ENCODE assay signal across 8 mouse cellular contexts in genomic region chr2:116071571-116072320, GRCm38 (mm10). TPM values are rescaled to one million over a fixed set of nuclear protein-coding genes. Genes with fewer than 3 reads are reported as not detected.
A peak's percentile ranks its signal among the peaks of the same experiment; 100 is the strongest.
DNase-seq lines count a peak whose midpoint lies in the region; ATAC-seq and TF ChIP-seq lines count a peak whose summit lies in the region.

No protein-coding gene starts in this region.

- DNase-seq in testis, postnatal 14 days (ENCODE audit: low spot score) = no peak
- DNase-seq in embryo, embryonic 10.5 days (ENCODE audit: low spot score) = peak; percentile 89
- peak; percentile 95 for DNase-seq in lung, embryonic 14.5 days
- DNase-seq in MN1 (ENCODE audit: low spot score) = no peak

- H3K27ac ChIP-seq in testis, adult 2 months (ENCODE audit: control insufficient read depth, insufficient read depth, low read depth, low read length) = no peak overlapping the region
- peak overlapping the region; percentile 67 for H3K27ac ChIP-seq in heart, embryonic 15.5 days
- peak overlapping the region; percentile 99 for H3K27ac ChIP-seq in kidney, embryonic 16.5 days (ENCODE audit: low read length)
- H3K27ac ChIP-seq in lung, embryonic 14.5 days (ENCODE audit: low read depth) = no peak overlapping the region
- H3K27ac ChIP-seq in neural tube, embryonic 15.5 days (replicated peaks) = peak overlapping the region; percentile 73

- H3K9ac ChIP-seq in heart, embryonic 15.5 days = peak overlapping the region; percentile 50
- peak overlapping the region; percentile 68 for H3K9ac ChIP-seq in kidney, embryonic 16.5 days (replicated peaks; ENCODE audit: low read length)
- H3K9ac ChIP-seq in lung, embryonic 14.5 days = peak overlapping the region; percentile 44
- peak overlapping the region; percentile 46 for H3K9ac ChIP-seq in neural tube, embryonic 15.5 days (replicated peaks)

- ATAC-seq in heart, embryonic 15.5 days (replicated peaks; ENCODE audit: insufficient number of reproducible peaks, insufficient read depth, low FRiP score, low read depth) = no peak
- ATAC-seq in kidney, embryonic 16.5 days (ENCODE audit: low FRiP score, low TSS enrichment) = no peak
- ATAC-seq in lung, embryonic 14.5 days (ENCODE audit: insufficient read depth) = no peak
- ATAC-seq in neural tube, embryonic 15.5 days (ENCODE audit: low FRiP score) = peak; percentile 43; the same call in 1 of the 2 replicates

- peaks cover 2% of the 10 kb centered on the region; the same call in 1 of the 2 replicates for H3K27me3 ChIP-seq in testis, adult 2 months (ENCODE audit: control insufficient read depth, insufficient read depth, low read length)
- H3K27me3 ChIP-seq in heart, embryonic 15.5 days = peaks cover 15% of the 10 kb centered on the region; the same call in 1 of the 2 replicates
- no peaks in the 10 kb centered on the region for H3K27me3 ChIP-seq in kidney, embryonic 16.5 days (ENCODE audit: insufficient read depth, low read length)
- H3K27me3 ChIP-seq in lung, embryonic 14.5 days (ENCODE audit: insufficient read depth, low read length) = peaks cover 36% of the 10 kb centered on the region
- H3K27me3 ChIP-seq in neural tube, embryonic 15.5 days (replicated peaks) = peaks cover 8% of the 10 kb centered on the region

- no peaks in the 10 kb centered on the region for H3K36me3 ChIP-seq in testis, adult 2 months (ENCODE audit: control insufficient read depth, insufficient read depth, low read length)
- no peaks in the 10 kb centered on the region for H3K36me3 ChIP-seq in heart, embryonic 15.5 days
- no peaks in the 10 kb centered on the region for H3K36me3 ChIP-seq in kidney, embryonic 16.5 days (ENCODE audit: insufficient read depth, low read length)
- H3K36me3 ChIP-seq in lung, embryonic 14.5 days (ENCODE audit: insufficient read depth) = no peaks in the 10 kb centered on the region
- H3K36me3 ChIP-seq in neural tube, embryonic 15.5 days = no peaks in the 10 kb centered on the region

- TF ChIP-seq POLR2A in testis, adult 2 months (IDR thresholded peaks at IDR 0.05; ENCODE audit: control insufficient read depth, low read depth, low read length) = no peak

- 2% methylated on average over 25 of the region's 25 CpGs for WGBS in heart, embryonic 15.5 days
- under 1% methylated on average over 25 of the region's 25 CpGs for WGBS in kidney, embryonic 16.5 days
- whole genome bisulfite sequencing in lung, embryonic 14.5 days = 3% methylated on average over 25 of the region's 25 CpGs
- WGBS in neural tube, embryonic 15.5 days = under 1% methylated on average over 25 of the region's 25 CpGs

- H3K4me2 ChIP-seq in heart, embryonic 15.5 days = peak overlapping the region; percentile 81
- peak overlapping the region; percentile 78 for H3K4me2 ChIP-seq in kidney, embryonic 16.5 days (replicated peaks; ENCODE audit: low read depth, low read length)
- H3K4me2 ChIP-seq in lung, embryonic 14.5 days = peak overlapping the region; percentile 83
- peak overlapping the region; percentile 81 for H3K4me2 ChIP-seq in neural tube, embryonic 15.5 days

- no peaks in the 10 kb centered on the region for H3K9me3 ChIP-seq in heart, embryonic 15.5 days (replicated peaks)
- H3K9me3 ChIP-seq in kidney, embryonic 16.5 days (ENCODE audit: low read length) = no peaks in the 10 kb centered on the region
- H3K9me3 ChIP-seq in lung, embryonic 14.5 days (ENCODE audit: low read depth, low read length) = no peaks in the 10 kb centered on the region
- no peaks in the 10 kb centered on the region for H3K9me3 ChIP-seq in neural tube, embryonic 15.5 days (replicated peaks)

- H3K4me1 ChIP-seq in testis, adult 2 months (ENCODE audit: control insufficient read depth, insufficient read depth, low read length) = peaks cover 12% of the 10 kb centered on the region
- H3K4me1 ChIP-seq in heart, embryonic 15.5 days (replicated peaks) = peaks cover 26% of the 10 kb centered on the region
- peaks cover 23% of the 10 kb centered on the region for H3K4me1 ChIP-seq in kidney, embryonic 16.5 days (ENCODE audit: insufficient read depth, low read length)
- no peaks in the 10 kb centered on the region for H3K4me1 ChIP-seq in lung, embryonic 14.5 days (ENCODE audit: insufficient read depth)
- H3K4me1 ChIP-seq in neural tube, embryonic 15.5 days = peaks cover 36% of the 10 kb centered on the region

- H3K4me3 ChIP-seq in testis, adult 2 months (ENCODE audit: control insufficient read depth, low read depth, low read length) = no peak overlapping the region
- H3K4me3 ChIP-seq in heart, embryonic 15.5 days = peak overlapping the region; percentile 56
- H3K4me3 ChIP-seq in kidney, embryonic 16.5 days (ENCODE audit: low read length) = peak overlapping the region; percentile 83
- H3K4me3 ChIP-seq in lung, embryonic 14.5 days (ENCODE audit: low read depth, low read length) = peak overlapping the region; percentile 70
- peak overlapping the region; percentile 36 for H3K4me3 ChIP-seq in neural tube, embryonic 15.5 days (replicated peaks)

- peak; percentile 28; the same call in 1 of the 2 replicates for TF ChIP-seq CTCF in testis, adult 2 months (IDR thresholded peaks at IDR 0.05; ENCODE audit: control insufficient read depth, insufficient read depth, insufficient replicate concordance, low read depth, low read length)
- peak; percentile 71 for TF ChIP-seq CTCF in lung, embryonic 14.5 days (IDR thresholded peaks at IDR 0.05; ENCODE audit: low read depth)

RNA-seq across cellular contexts. Expression of gene Meis2, which starts 6.1 kb away (rescaled TPM):
- polyA plus RNA-seq in testis, adult 2 months (2012; rRNA removed) = 1.2 and 1.4 TPM in 2 replicates
- polyA plus RNA-seq in heart, embryonic 15.5 days (2015; fragmentation: Nextera tagmentation; extraction: Ambion mirVana) = 24.0 and 25.7 TPM in 2 replicates
- 72.6 and 90.3 TPM in 2 replicates for polyA plus RNA-seq in kidney, embryonic 16.5 days (2015; fragmentation: Nextera tagmentation; extraction: Ambion mirVana)
- 31.4 and 33.1 TPM in 2 replicates for polyA plus RNA-seq in lung, embryonic 14.5 days (2014; fragmentation: Nextera tagmentation; extraction: Ambion mirVana)
- 74.4 and 95.5 TPM in 2 replicates for polyA plus RNA-seq in neural tube, embryonic 15.5 days (2015; fragmentation: Nextera tagmentation; extraction: Ambion mirVana)

Comparison
In these comparisons a context has a peak if more than half of its experiments do, and no peak if none do; other contexts are left out.
1. H3K27ac ChIP-seq: peak in heart, embryonic 15.5 days (single experiment), kidney, embryonic 16.5 days (single experiment) and neural tube, embryonic 15.5 days (single experiment); none in testis, adult 2 months (single experiment) and lung, embryonic 14.5 days (single experiment).
2. DNase-seq: peak in embryo, embryonic 10.5 days (single experiment) and lung, embryonic 14.5 days (single experiment); none in testis, postnatal 14 days (single experiment) and MN1 (single experiment).
3. RNA of gene Meis2, which starts 6.1 kb away (polyA plus RNA-seq): 74.4 to 95.5 TPM in neural tube, embryonic 15.5 days, 72.6 to 90.3 TPM in kidney, embryonic 16.5 days, 31.4 to 33.1 TPM in lung, embryonic 14.5 days and 24.0 to 25.7 TPM in heart, embryonic 15.5 days; 1.2 to 1.4 TPM in testis, adult 2 months; every median in the first group is over 10 times any median in the second.
4. Peak in every context shown above with its lines, with median percentiles within 50 percentile points of each other: H3K4me2 ChIP-seq and H3K9ac ChIP-seq.